Mouse (Mus musculus): ENCODE measurements around the gene Pex5. TPM values are rescaled to one million over a fixed set of nuclear protein-coding genes. Genes with fewer than 3 reads are reported as not detected.
A peak's percentile ranks its signal among the peaks of the same experiment; 100 is the strongest.
"Not testable (repeated sequence)": the region's sequence is repeated elsewhere in the genome, so short reads cannot be mapped to it uniquely, and the experiment has no call there.

Pex5 gene
- polyA plus RNA-seq, 1 experiment: 47.6 TPM

GRCm38 (mm10) chr6:124430379-124430778, 15.5 kb upstream of the Pex5 start:
- Histone ChIP-seq H3K27me3 (ENCODE audit: control insufficient read depth, insufficient read depth, low read length) (no peaks in the 10 kb centered on the region), H3K4me1 (replicated peaks; ENCODE audit: control insufficient read depth, insufficient read depth, low read length) (peaks cover 15% of the 10 kb centered on the region), H3K36me3 (ENCODE audit: control insufficient read depth, insufficient read depth, low read length) (no peaks in the 10 kb centered on the region), H3K4me3 (ENCODE audit: control insufficient read depth, insufficient read depth, low read length) (no peak overlapping the region), H3K27ac (ENCODE audit: control insufficient read depth, insufficient read depth, low read length) (no peak overlapping the region)
- 84% methylated on average over 3 of the region's 3 CpGs for WGBS
- no peak for TF ChIP-seq POLR2A (IDR thresholded peaks at IDR 0.05; ENCODE audit: control insufficient read depth, extremely low read depth, insufficient read depth, low read length, poor library complexity)
- no peak for TF ChIP-seq CTCF (IDR thresholded peaks at IDR 0.05; ENCODE audit: borderline replicate concordance, control insufficient read depth, extremely low read depth, insufficient read depth, low read length, poor library complexity)
- DNase-seq: no peak

- Histone ChIP-seq H3K27ac (ENCODE audit: control insufficient read depth, insufficient read depth, low read length) (no peak overlapping the region), H3K36me3 (ENCODE audit: control insufficient read depth, insufficient read depth, low read length) (no peaks in the 10 kb centered on the region), H3K27me3 (ENCODE audit: control insufficient read depth, insufficient read depth, low read length) (no peaks in the 10 kb centered on the region), H3K4me3 (ENCODE audit: control insufficient read depth, insufficient read depth, low read length) (no peak overlapping the region), H3K4me1 (replicated peaks; ENCODE audit: control insufficient read depth, insufficient read depth, low read length) (peaks cover 13% of the 10 kb centered on the region)
- 78% methylated on average over 6 of the region's 6 CpGs for WGBS
- no peak for DNase-seq
- no peak for TF ChIP-seq CTCF (IDR thresholded peaks at IDR 0.05; ENCODE audit: borderline replicate concordance, control insufficient read depth, extremely low read depth, insufficient read depth, low read length, poor library complexity)
- TF ChIP-seq POLR2A (IDR thresholded peaks at IDR 0.05; ENCODE audit: control insufficient read depth, extremely low read depth, insufficient read depth, low read length, poor library complexity): no peak
Observed at GRCm38 (mm10) chr6:124427791-124428576, 13.1 kb upstream of the Pex5 start.

- TF ChIP-seq CTCF (IDR thresholded peaks at IDR 0.05; ENCODE audit: borderline replicate concordance, control insufficient read depth, extremely low read depth, insufficient read depth, low read length, poor library complexity) (no peak), POLR2A (IDR thresholded peaks at IDR 0.05; ENCODE audit: control insufficient read depth, extremely low read depth, insufficient read depth, low read length, poor library complexity) (no peak)
- DNase-seq: no peak
- Histone ChIP-seq H3K27ac (ENCODE audit: control insufficient read depth, insufficient read depth, low read length) (no peak overlapping the region), H3K27me3 (ENCODE audit: control insufficient read depth, insufficient read depth, low read length) (no peaks in the 10 kb centered on the region), H3K36me3 (ENCODE audit: control insufficient read depth, insufficient read depth, low read length) (no peaks in the 10 kb centered on the region), H3K4me1 (replicated peaks; ENCODE audit: control insufficient read depth, insufficient read depth, low read length) (peaks cover 7% of the 10 kb centered on the region), H3K4me3 (ENCODE audit: control insufficient read depth, insufficient read depth, low read length) (no peak overlapping the region)
- 80% methylated on average over 7 of the region's 7 CpGs for WGBS
Observed at GRCm38 (mm10) chr6:124427289-124427688, 12.4 kb upstream of the Pex5 start.

- no peak for TF ChIP-seq POLR2A (IDR thresholded peaks at IDR 0.05; ENCODE audit: control insufficient read depth, extremely low read depth, insufficient read depth, low read length, poor library complexity)
- TF ChIP-seq CTCF (IDR thresholded peaks at IDR 0.05; ENCODE audit: borderline replicate concordance, control insufficient read depth, extremely low read depth, insufficient read depth, low read length, poor library complexity): no peak
- Histone ChIP-seq H3K27me3 (ENCODE audit: control insufficient read depth, insufficient read depth, low read length) (no peaks in the 10 kb centered on the region), H3K27ac (ENCODE audit: control insufficient read depth, insufficient read depth, low read length) (no peak overlapping the region), H3K36me3 (ENCODE audit: control insufficient read depth, insufficient read depth, low read length) (no peaks in the 10 kb centered on the region), H3K4me3 (ENCODE audit: control insufficient read depth, insufficient read depth, low read length) (no peak overlapping the region), H3K4me1 (replicated peaks; ENCODE audit: control insufficient read depth, insufficient read depth, low read length) (peaks cover 2% of the 10 kb centered on the region; the same call in 1 of the 2 replicates)
- 77% methylated on average over 3 of the region's 3 CpGs for WGBS
- no peak for DNase-seq
Observed at GRCm38 (mm10) chr6:124426604-124427003, 11.7 kb upstream of the Pex5 start.

GRCm38 (mm10) chr6:124425523-124425922, 10.7 kb upstream of the Pex5 start:
- DNase-seq: no peak
- TF ChIP-seq POLR2A (IDR thresholded peaks at IDR 0.05; ENCODE audit: control insufficient read depth, extremely low read depth, insufficient read depth, low read length, poor library complexity): no peak
- no peak for TF ChIP-seq CTCF (IDR thresholded peaks at IDR 0.05; ENCODE audit: borderline replicate concordance, control insufficient read depth, extremely low read depth, insufficient read depth, low read length, poor library complexity)
- H3K27ac ChIP-seq (ENCODE audit: control insufficient read depth, insufficient read depth, low read length): no peak overlapping the region
- no peaks in the 10 kb centered on the region for H3K27me3 ChIP-seq (ENCODE audit: control insufficient read depth, insufficient read depth, low read length)
- WGBS: 69% methylated on average over 6 of the region's 6 CpGs
- no peak overlapping the region for H3K4me3 ChIP-seq (ENCODE audit: control insufficient read depth, insufficient read depth, low read length)
- no peaks in the 10 kb centered on the region for H3K36me3 ChIP-seq (ENCODE audit: control insufficient read depth, insufficient read depth, low read length)
- no peaks in the 10 kb centered on the region for H3K4me1 ChIP-seq (replicated peaks; ENCODE audit: control insufficient read depth, insufficient read depth, low read length)

- H3K27me3 ChIP-seq (ENCODE audit: control insufficient read depth, insufficient read depth, low read length); H3K27ac ChIP-seq (ENCODE audit: control insufficient read depth, insufficient read depth, low read length); H3K36me3 ChIP-seq (ENCODE audit: control insufficient read depth, insufficient read depth, low read length); H3K4me1 ChIP-seq (replicated peaks; ENCODE audit: control insufficient read depth, insufficient read depth, low read length); H3K4me3 ChIP-seq (ENCODE audit: control insufficient read depth, insufficient read depth, low read length): not testable (repeated sequence)
- DNase-seq: peak; percentile 14
- WGBS: 66% methylated on average over 7 of the region's 7 CpGs
Observed at GRCm38 (mm10) chr6:124425042-124425441, 10.2 kb upstream of the Pex5 start.

- no peak overlapping the region for H3K4me3 ChIP-seq (ENCODE audit: control insufficient read depth, insufficient read depth, low read length)
- WGBS: 69% methylated on average over 1 of the region's 1 CpGs
- H3K4me1 ChIP-seq (replicated peaks; ENCODE audit: control insufficient read depth, insufficient read depth, low read length): no peaks in the 10 kb centered on the region
- no peaks in the 10 kb centered on the region for H3K27me3 ChIP-seq (ENCODE audit: control insufficient read depth, insufficient read depth, low read length)
- H3K27ac ChIP-seq (ENCODE audit: control insufficient read depth, insufficient read depth, low read length): no peak overlapping the region
- TF ChIP-seq CTCF (IDR thresholded peaks at IDR 0.05; ENCODE audit: borderline replicate concordance, control insufficient read depth, extremely low read depth, insufficient read depth, low read length, poor library complexity) (no peak), POLR2A (IDR thresholded peaks at IDR 0.05; ENCODE audit: control insufficient read depth, extremely low read depth, insufficient read depth, low read length, poor library complexity) (no peak)
- DNase-seq: no peak
- H3K36me3 ChIP-seq (ENCODE audit: control insufficient read depth, insufficient read depth, low read length): no peaks in the 10 kb centered on the region
Observed at GRCm38 (mm10) chr6:124424068-124424498, 9.2 kb upstream of the Pex5 start.
